Mouse (Mus musculus) neural tube, embryonic 11.5 days (tissue): ENCODE data around the gene Hoxa6. TPM values are rescaled to one million over a fixed set of nuclear protein-coding genes. Genes with fewer than 3 reads are reported as not detected.

ENCODE experiments used
- microRNA counts: library from miRNA; unstranded; fragments of <30 nt; microRNA quantifications from one replicate; lab custom pipeline; 2015
- microRNA-seq: library from miRNA; unstranded; fragments of <30 nt; microRNA quantifications from one replicate; pipeline ENCODE4, GENCODE M21; 2016
- polyA plus RNA-seq: library from polyadenylated mRNA; unstranded; fragments of >200 nt; fragmentation: Nextera tagmentation; extraction: Ambion mirVana; gene quantifications from 2 replicates; pipeline ENCODE4 v1.2.1, GENCODE M21; 2014

Gene Hoxa6
- polyA plus RNA-seq, 1 experiment from 2014 or later, result 16.0 TPM

MicroRNA genes within 50 kb of the gene (microRNA counts, 519-probe panel; counts per million panel counts)
- 5,281 counts per million, percentile 92 among the panel's probes with 10 or more counts for microRNA mmu-miR-196b (lab: Ali Mortazavi, UCI)

Small RNA genes lying within 50 kb of the gene (microRNA-seq; reads per million reads assigned to microRNA genes)
- gene Mir196b, result 12,174 reads per million, percentile 97 among the genes with 10 or more reads in this experiment

Other genes starting within 250 kb of the Hoxa6 start
- 70.1 and 71.8 TPM in 2 replicates for gene Skap2, start 196.2 kb downstream of the Hoxa6 start, polyA plus RNA-seq
- gene Hoxa1, start 50.4 kb downstream of the Hoxa6 start, polyA plus RNA-seq, result 8.0 and 9.3 TPM in 2 replicates
- gene Hoxa2, start 43.9 kb downstream of the Hoxa6 start, polyA plus RNA-seq, result 36.0 and 37.5 TPM in 2 replicates
- gene 5730596B20Rik, start 31.2 kb downstream of the Hoxa6 start, polyA plus RNA-seq, result 4.1 and 4.5 TPM in 2 replicates
- 10.2 and 11.7 TPM in 2 replicates for gene Hoxa4, start 17.0 kb downstream of the Hoxa6 start, polyA plus RNA-seq
- gene Hoxa5, start 4.1 kb downstream of the Hoxa6 start, polyA plus RNA-seq, result 53.4 and 56.5 TPM in 2 replicates
- 20.2 TPM in 2 replicates for gene Hoxa3, start 4.6 kb upstream of the Hoxa6 start, polyA plus RNA-seq
- gene Gm28308, start 4.6 kb upstream of the Hoxa6 start, polyA plus RNA-seq, result not detected in 2 replicates
- 61.2 and 71.3 TPM in 2 replicates for gene Hoxa7, start 13.1 kb upstream of the Hoxa6 start, polyA plus RNA-seq
- 98.8 and 105 TPM in 2 replicates for gene Hoxa9, start 22.4 kb upstream of the Hoxa6 start, polyA plus RNA-seq
- 70.6 and 72.8 TPM in 2 replicates for gene Hoxa10, start 32.1 kb upstream of the Hoxa6 start, polyA plus RNA-seq
- gene Hoxa11, start 37.1 kb upstream of the Hoxa6 start, polyA plus RNA-seq, result 6.0 and 6.7 TPM in 2 replicates
- gene Hoxa13, start 52.2 kb upstream of the Hoxa6 start, polyA plus RNA-seq, result 0.11 and 0.26 TPM in 2 replicates
- gene Evx1, start 104.8 kb upstream of the Hoxa6 start, polyA plus RNA-seq, result 1.9 TPM in 2 replicates